Mouse (Mus musculus) intestine, embryonic 14.5 days (tissue): Measurements from ENCODE around the gene Olfr978. TPM values are rescaled to one million over a fixed set of nuclear protein-coding genes. Genes with fewer than 3 reads are reported as not detected.
"Not testable (repeated sequence)": the region's sequence is repeated elsewhere in the genome, so short reads cannot be mapped to it uniquely, and the experiment has no call there.

Experiments
- ATAC-seq: fragments of 200-750 bp; cut with Nextera tagmentation; replicated peaks from 2 replicates; pipeline ENCODE4 v1.8.0; 2017; ENCODE audit warnings: low read depth, moderate number of reproducible peaks, moderate TSS enrichment, moderate library complexity; ENCODE audit not compliant: low FRiP score, low TSS enrichment
- DNase-seq: peaks from one replicate; pipeline ENCODE4 v3.0.0-alpha.2; 2018; ENCODE audit warnings: low spot score
- H3K27ac ChIP-seq: fragments of 300-500 bp; sonication (generic); 2 replicates; pipeline ENCODE4 v1.5.1; 2014; ENCODE audit warnings: low read depth, mild to moderate bottlenecking, control low read depth
- H3K27me3 ChIP-seq: fragments of 300-500 bp; sonication (generic); replicated peaks from 2 replicates; pipeline ENCODE4 v1.6.1; 2014; ENCODE audit warnings: low read length, control low read depth; ENCODE audit not compliant: control insufficient read depth, insufficient read depth
- H3K36me3 ChIP-seq: fragments of 300-500 bp; sonication (generic); 2 replicates; pipeline ENCODE4 v1.6.1; 2014; ENCODE audit warnings: low read length, control low read depth; ENCODE audit not compliant: control insufficient read depth, insufficient read depth
- H3K4me1 ChIP-seq: fragments of 300-500 bp; sonication (generic); replicated peaks from 2 replicates; pipeline ENCODE4 v1.6.1; 2014; ENCODE audit warnings: low read length, control low read depth, mixed read lengths; ENCODE audit not compliant: control insufficient read depth, insufficient read depth
- H3K4me2 ChIP-seq: fragments of 300-500 bp; sonication (generic); 2 replicates; pipeline ENCODE4 v1.6.1; 2014; ENCODE audit warnings: low read length
- H3K4me3 ChIP-seq: fragments of 300-500 bp; sonication (generic); 2 replicates; pipeline ENCODE4 v1.5.1; 2014; ENCODE audit warnings: low read depth, low read length, control low read depth, mixed read lengths
- H3K9ac ChIP-seq: fragments of 300-500 bp; sonication (generic); 2 replicates; pipeline ENCODE4 v1.6.1; 2014; ENCODE audit warnings: mild to moderate bottlenecking, low read length
- H3K9me3 ChIP-seq: fragments of 300-500 bp; sonication (generic); 2 replicates; pipeline ENCODE4 v1.6.1; 2016; ENCODE audit warnings: low read length, control low read depth; ENCODE audit not compliant: control insufficient read depth
- WGBS: fragments of 180-500 bp; shearing (Covaris S2); extraction: QIAGEN DNeasy Blood & Tissue Kit; methylation state at CpG from one replicate; pipeline ENCODE4 v1.1.7; 2014; 5-methylcytosine and 5-hydroxymethylcytosine counted together
- polyA plus RNA-seq: library from polyadenylated mRNA; unstranded; fragments of >200 nt; fragmentation: Nextera tagmentation; extraction: Ambion mirVana; gene quantifications from 2 replicates; pipeline ENCODE4 v1.2.1, GENCODE M21; 2014

Olfr978 gene
- not detected in 2 replicates for polyA plus RNA-seq

DNA sequence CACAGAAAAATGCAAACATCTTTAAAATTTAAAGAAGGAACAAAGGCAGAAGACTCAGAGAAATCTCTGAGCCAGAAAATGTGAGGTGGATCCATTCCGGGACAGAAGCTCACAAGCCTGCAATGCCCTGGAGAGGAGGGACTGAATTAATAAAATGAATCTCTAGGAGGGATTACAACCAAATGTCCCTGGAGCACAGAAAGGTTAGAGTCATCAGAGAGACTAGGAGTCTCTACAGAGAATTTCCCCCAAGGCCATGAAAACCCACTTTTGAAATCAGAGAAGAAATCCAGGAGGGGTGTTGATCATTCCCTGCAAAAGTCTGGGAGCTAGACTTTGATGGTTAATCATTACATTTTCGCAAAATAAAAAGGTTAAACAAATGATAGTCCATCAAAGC, at the start of gene Olfr978:
TSS of gene Olfr978 (plus strand) at position 301 of the 400 bp plus-strand sequence.
- H3K27me3 ChIP-seq, result no peaks in the 10 kb centered on the region
- no peak within 1 kb of the TSS for H3K4me3 ChIP-seq
- H3K36me3 ChIP-seq, result no peaks in the 10 kb centered on the region
- WGBS, result 79% methylated on average over 2 of the region's 2 CpGs
- H3K9ac ChIP-seq, result no peak within 1 kb of the TSS
- no peak for ATAC-seq
- no peak within 1 kb of the TSS for H3K27ac ChIP-seq
- no peak within 1 kb of the TSS for H3K4me2 ChIP-seq
- no peaks in the 10 kb centered on the region for H3K9me3 ChIP-seq
- H3K4me1 ChIP-seq, result no peaks in the 10 kb centered on the region
- DNase-seq, result no peak

DNA sequence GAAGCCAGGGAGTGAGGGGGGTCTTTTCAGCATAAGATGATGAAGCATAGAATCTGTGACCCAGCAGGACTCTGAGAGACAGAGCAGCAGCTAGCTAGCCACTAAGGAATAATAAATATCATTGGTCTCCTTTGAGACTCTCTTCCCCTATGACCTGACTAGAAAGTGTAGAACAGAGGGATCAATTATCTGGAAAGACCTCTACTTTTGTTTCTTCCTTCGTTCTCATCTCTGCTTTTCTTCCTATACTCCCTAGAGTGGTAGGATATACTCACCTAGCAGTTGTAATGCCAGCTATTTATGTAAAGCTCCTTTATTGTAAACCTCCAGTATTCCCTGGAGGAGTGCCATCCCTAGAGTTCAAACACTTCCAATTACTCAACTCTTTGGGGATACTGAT, 40.0 kb upstream of the Olfr978 start, which contains the start of gene Olfr975:
TSS of gene Olfr975 (minus strand) at position 101 of the 400 bp plus-strand sequence.
- Histone ChIP-seq H3K9ac (no peak within 1 kb of the TSS), H3K36me3 (no peaks in the 10 kb centered on the region), H3K27ac (no peak within 1 kb of the TSS), H3K27me3 (no peaks in the 10 kb centered on the region), H3K4me1 (no peaks in the 10 kb centered on the region), H3K4me3 (no peak within 1 kb of the TSS), H3K4me2 (no peak within 1 kb of the TSS), H3K9me3 (no peaks in the 10 kb centered on the region)
- no peak for ATAC-seq
- no peak for DNase-seq
- WGBS, result 65% methylated on average over 1 of the region's 1 CpGs

DNA sequence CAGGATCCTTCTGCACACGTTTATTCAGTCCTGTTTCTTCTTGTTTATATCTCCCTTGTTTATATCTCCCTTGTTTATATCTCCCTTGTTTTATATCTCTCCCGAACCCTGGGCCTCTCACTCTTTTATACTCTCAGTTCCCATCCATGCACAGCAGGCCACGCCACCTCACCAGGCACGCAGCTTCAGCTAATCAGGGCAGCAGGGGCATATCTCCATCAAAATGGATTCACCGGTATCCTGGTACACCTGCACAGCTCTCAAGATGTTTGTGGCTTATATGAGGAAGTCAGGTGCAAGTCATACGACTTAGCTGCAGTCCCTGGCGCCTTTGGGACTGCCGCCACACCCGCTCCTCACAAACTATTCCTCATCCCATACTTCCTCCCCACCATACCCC, 30.9 kb upstream of the Olfr978 start, which contains the start of gene Olfr976:
TSS of gene Olfr976 (minus strand) at position 101 of the 400 bp plus-strand sequence.
- H3K9ac ChIP-seq, DNase-seq, H3K27ac ChIP-seq, H3K4me3 ChIP-seq, H3K36me3 ChIP-seq, H3K4me1 ChIP-seq, H3K27me3 ChIP-seq, H3K9me3 ChIP-seq, ATAC-seq, H3K4me2 ChIP-seq: not testable (repeated sequence)
- 62% methylated on average over 5 of the region's 9 CpGs for WGBS

DNA sequence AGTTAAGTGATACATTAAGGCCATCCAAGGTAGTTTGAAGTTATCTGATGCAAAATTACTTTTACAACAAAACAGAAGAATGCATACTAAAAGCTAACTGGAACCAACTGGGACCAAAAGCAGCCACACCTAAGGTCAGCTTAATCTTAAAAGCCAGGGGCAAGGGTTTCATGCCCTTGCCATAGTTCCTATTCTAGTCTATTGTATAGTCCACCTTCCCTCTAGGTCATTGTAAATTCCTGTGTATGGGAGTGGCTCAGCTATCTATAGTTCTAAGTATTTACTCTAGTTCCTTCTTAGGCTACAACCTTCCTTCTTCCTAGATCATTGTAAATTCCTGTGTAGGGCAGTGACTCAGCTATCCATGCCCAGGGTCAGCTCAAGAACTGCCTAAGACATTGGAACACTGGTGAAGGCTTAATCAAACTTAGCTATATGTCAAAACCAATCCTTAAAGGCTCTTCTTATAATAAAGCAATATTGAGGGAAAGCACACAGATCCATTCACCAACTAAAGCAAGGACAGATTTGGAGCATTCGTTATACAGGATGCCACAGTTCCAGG, 15.2 kb upstream of the Olfr978 start:
- DNase-seq, H3K4me3 ChIP-seq, H3K36me3 ChIP-seq, H3K27ac ChIP-seq, H3K4me1 ChIP-seq, ATAC-seq, H3K9me3 ChIP-seq, H3K27me3 ChIP-seq, H3K4me2 ChIP-seq, H3K9ac ChIP-seq: not testable (repeated sequence)
- 83% methylated on average over 1 of the region's 1 CpGs for WGBS

DNA sequence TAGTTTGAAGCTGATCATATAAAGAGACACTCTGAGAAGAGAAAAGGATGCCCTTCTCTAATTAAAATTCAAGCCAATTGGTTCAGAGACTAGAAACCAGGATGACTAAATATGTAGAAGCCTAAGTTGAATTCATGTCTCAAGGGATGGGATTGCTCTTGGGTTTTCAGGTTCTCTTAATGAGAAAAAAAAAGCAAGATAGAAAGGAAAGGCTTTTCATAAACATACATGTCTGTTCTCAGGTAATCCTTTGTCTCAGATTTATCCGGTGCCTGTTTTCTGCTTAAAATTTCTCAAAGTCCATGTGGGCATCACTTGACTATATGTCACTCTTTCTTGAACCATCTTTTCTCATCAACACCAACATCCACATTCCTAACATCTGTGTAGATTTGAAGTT, 11.5 kb downstream of the Olfr978 start, which contains the start of gene Olfr979:
TSS of gene Olfr979 (minus strand) at position 101 of the 400 bp plus-strand sequence.
- H3K4me1 ChIP-seq, result no peaks in the 10 kb centered on the region
- ATAC-seq (no peak), DNase-seq (no peak)
- no peak within 1 kb of the TSS for H3K4me2 ChIP-seq
- no peak within 1 kb of the TSS for H3K4me3 ChIP-seq
- WGBS, result 89% methylated on average over 1 of the region's 1 CpGs
- H3K9me3 ChIP-seq, result no peaks in the 10 kb centered on the region
- no peaks in the 10 kb centered on the region for H3K36me3 ChIP-seq
- H3K27me3 ChIP-seq, result no peaks in the 10 kb centered on the region
- H3K9ac ChIP-seq, result no peak within 1 kb of the TSS
- no peak within 1 kb of the TSS for H3K27ac ChIP-seq

DNA sequence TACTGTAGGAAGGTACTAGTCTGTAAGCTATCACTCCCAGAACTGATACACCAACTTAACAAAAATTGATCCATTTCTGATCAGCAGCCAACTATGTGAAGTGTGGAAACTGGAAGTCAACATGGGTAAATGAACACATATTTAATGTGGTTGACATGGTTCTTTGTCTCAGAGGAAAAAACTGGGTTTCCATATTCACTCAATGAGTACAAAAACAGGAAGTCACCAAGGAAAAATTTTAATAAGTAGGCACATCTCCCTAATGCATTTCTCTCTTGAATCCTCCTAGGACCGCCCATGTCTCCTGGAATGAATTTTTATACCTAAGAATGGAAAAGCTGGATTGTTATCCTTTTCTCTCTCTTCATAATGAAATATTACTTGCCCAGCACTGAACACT, 17.6 kb downstream of the Olfr978 start, which contains the start of gene Olfr980:
TSS of gene Olfr980 (minus strand) at position 101 of the 400 bp plus-strand sequence.
- Histone ChIP-seq H3K36me3 (no peaks in the 10 kb centered on the region), H3K4me3 (no peak within 1 kb of the TSS), H3K27ac (no peak within 1 kb of the TSS), H3K4me2 (no peak within 1 kb of the TSS), H3K27me3 (no peaks in the 10 kb centered on the region), H3K9ac (no peak within 1 kb of the TSS), H3K9me3 (no peaks in the 10 kb centered on the region), H3K4me1 (no peaks in the 10 kb centered on the region)
- DNase-seq (no peak), ATAC-seq (no peak)
- WGBS, result 86% methylated on average over 1 of the region's 1 CpGs

DNA sequence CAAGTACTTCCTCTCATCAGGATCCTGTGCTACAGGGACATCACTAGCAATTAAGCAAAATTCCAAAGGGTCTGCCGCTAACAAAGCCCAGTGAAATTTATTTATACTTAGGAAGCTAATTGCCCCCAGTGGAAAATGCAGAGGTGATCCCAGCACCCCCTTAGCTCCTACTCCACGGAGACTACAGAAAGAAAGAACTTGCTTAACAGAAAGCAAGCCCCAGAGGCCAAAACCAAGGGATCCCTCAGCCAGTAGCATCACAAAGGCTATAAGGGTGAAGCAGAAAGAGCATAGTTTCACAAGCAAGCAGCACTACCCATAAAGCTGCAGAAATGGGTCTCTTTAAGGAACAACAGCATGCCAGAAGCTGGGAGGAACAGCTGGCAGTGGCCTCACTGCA, 29.3 kb downstream of the Olfr978 start, which contains the start of gene Olfr981:
TSS of gene Olfr981 (plus strand) at position 301 of the 400 bp plus-strand sequence.
- no peak for ATAC-seq
- H3K9ac ChIP-seq, result no peak within 1 kb of the TSS
- no peaks in the 10 kb centered on the region for H3K36me3 ChIP-seq
- no peaks in the 10 kb centered on the region for H3K4me1 ChIP-seq
- H3K4me3 ChIP-seq, result no peak within 1 kb of the TSS
- no peak for DNase-seq
- H3K27ac ChIP-seq, result no peak within 1 kb of the TSS
- H3K4me2 ChIP-seq, result no peak within 1 kb of the TSS
- H3K9me3 ChIP-seq, result no peaks in the 10 kb centered on the region
- 65% methylated on average over 2 of the region's 2 CpGs for WGBS
- H3K27me3 ChIP-seq, result no peaks in the 10 kb centered on the region
